Mouse (Mus musculus) c-Kit-positive CD71-negative TER-119-negative erythroid progenitor cells, embryonic 14.5 days (primary cell): ENCODE measurements at regions not wholly inside any gene's neighbourhood (a gene's known extent, or its start where the extent isn't known, plus 50 kb on each side); places are given as distances from the start of the nearest gene placed in this dataset.
"Not testable (repeated sequence)": the region's sequence is repeated elsewhere in the genome, so short reads cannot be mapped to it uniquely, and the experiment has no call there.

ENCODE experiments used
- DNase-seq: peaks from one replicate; pipeline ENCODE4 v3.0.0-alpha.2; 2013; ENCODE audit warnings: low read depth

- no peak for DNase-seq
Measured at GRCm38 (mm10) chr1:108102607-108103006, 512.8 kb downstream of the Serpinb8 start.

DNA sequence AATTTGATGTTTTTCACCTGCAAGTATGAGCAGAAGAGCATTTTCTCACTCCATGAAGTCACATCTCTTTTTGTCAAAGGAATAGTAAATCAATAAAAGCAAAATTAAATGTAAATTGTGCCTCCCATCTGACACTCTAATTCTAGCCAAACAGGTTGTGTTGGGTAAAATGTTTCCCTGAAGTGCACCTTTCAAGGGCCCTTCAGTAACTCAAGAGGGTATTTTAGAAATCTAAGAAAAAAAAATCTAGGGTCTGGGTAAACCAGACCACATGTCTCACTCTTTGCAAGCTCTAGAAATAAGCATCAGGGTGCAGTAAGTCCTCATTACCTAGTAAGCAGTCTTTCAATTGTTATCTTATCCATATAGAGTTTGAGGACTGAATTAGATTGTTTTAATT is 521.2 kb downstream of the Serpinb8 start:
- DNase-seq: no peak

GRCm38 (mm10) chr1:108127393-108127792 is 537.6 kb downstream of the Serpinb8 start:
- no peak for DNase-seq

GRCm38 (mm10) chr1:108132006-108132405 is 542.2 kb downstream of the Serpinb8 start:
- no peak for DNase-seq

GRCm38 (mm10) chr1:108135346-108135745 is 545.5 kb downstream of the Serpinb8 start:
- DNase-seq: not testable (repeated sequence)

- no peak for DNase-seq
Measured at GRCm38 (mm10) chr1:108144114-108144513, 554.3 kb downstream of the Serpinb8 start.

DNA sequence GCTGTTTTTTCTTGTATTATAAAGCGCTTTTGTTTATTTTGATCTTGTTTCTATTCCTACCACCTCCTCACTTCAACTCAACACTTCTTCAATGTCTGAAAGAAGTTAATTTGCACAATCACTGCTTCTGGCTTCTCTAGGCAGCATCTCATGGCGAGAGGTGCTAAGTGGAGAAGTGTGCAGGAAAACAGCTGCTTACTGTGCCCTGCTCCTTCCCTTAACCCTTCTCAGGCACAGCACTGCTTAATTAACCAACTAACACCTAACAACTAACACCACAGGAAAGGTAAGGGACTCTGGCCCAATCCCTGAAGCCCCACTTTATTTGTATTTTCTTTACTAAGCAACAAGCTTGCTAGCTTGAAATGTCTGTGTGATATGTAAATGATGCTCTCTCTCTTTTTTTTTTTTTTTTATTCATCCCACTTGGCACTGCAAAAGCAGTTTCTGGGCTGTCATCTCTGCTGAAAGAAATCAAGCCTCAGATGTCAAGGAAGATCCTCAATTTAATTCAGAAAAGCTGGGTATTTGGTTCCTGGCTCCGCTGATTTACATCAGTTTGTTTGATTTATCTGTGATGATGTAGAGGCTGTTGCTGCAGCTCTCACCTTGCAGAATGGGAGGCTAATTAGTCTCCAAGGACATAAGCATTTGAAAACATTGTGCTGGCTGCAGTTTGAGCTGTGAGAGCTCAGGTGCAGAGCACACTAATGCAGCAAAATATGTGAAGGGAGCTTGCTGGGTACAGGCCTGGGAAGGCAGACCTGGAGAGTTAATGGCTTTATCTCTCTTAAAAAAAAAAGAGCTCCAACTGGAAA is 591.8 kb downstream of the Serpinb8 start:
- no peak for DNase-seq

DNA sequence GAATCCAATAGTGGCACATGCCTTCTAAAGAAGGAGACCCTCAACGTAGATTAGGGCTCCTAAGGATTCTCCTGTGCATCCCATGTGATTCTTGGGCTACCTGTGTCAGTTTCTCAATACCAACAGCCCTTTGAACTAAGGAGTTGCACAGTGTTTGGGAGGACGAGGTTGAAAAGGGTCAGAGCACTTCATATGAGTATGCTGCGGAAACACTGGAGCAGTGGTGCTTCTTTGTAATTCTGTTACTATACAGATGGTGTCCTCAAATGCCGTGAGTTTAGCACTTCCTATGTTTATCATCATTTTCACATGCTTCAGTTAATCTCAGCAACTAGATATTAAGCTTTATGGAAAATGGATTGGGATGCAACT is 592.3 kb downstream of the Serpinb8 start:
- DNase-seq: no peak

DNA sequence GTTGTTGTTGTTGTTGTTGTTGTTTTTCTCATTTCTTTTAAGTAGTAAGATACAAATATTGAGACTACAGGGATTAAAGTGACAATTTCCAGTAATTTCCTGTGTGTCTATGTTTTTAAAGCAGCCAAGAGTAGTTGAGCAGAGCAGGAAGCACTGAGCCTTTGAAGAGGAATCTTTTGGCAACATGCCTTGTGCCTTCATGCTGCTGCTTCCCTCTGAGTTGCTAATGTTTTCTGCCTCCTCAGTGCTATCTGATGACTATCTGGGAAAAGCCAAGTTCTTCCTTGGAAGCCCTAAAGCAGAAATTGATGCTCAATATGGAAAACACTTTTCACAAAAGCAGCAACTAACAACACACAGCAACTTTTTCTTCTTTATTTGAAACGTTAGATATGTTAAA is 634.2 kb downstream of the Serpinb8 start:
- no peak for DNase-seq

GRCm38 (mm10) chr1:108240152-108240551 is 650.3 kb downstream of the Serpinb8 start:
- no peak for DNase-seq

DNA sequence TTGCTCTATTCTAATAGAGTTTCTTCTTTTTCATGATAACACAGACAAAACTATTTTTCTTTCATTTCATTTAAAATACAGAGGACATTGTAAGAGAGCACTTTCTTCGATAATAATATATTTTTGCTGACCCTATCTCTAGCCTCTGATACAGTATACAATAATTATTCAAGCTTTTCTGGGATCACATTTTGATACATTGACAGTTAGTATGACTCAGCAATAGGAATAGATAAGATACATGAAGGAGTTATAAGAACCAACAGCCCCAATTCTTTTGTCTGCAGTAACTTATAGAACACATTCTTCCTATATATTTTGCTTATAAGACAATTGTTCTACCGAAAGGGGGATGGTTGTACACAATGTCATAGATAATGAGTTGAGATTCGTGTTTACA is 665.3 kb downstream of the Serpinb8 start:
- DNase-seq: no peak

DNA sequence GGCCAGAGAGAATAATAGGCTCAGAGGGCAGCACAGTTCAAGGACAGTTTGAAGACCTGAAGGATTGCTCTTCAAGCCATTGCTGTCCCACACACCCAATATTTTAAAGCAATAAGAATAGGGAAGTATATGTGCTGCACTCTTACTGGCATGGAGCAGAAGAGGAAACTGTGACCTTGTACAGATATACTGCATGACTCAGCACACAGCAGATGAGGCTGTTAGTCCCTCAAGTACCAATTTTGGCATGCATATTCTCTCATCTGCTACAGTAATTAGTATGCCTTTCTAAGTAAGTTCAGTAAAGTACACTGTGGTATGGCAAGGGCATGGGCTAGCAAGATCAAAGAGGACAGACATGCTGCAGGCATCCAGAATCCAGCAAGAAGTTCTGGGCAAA is 669.5 kb downstream of the Serpinb8 start:
- peak; percentile 5 for DNase-seq

- DNase-seq: no peak
Measured at GRCm38 (mm10) chr1:108282099-108282498, 692.3 kb downstream of the Serpinb8 start.

- DNase-seq: no peak
Measured at GRCm38 (mm10) chr1:108286571-108286970, 696.8 kb downstream of the Serpinb8 start.
